Mouse (Mus musculus): ENCODE data around the gene Hist1h1a. TPM values are rescaled to one million over a fixed set of nuclear protein-coding genes. Genes with fewer than 3 reads are reported as not detected.

Hist1h1a gene
- total RNA-seq (2012; rRNA removed) (1,163 and 1,722 TPM in 2 replicates), total RNA-seq (2014; rRNA removed) (22.2 and 30.9 TPM in 2 replicates), polyA plus RNA-seq (2012; ENCODE audit: insufficient read length, low read depth) (1.7 and 2.4 TPM in 2 replicates)

- Histone ChIP-seq H3K79me2 (replicated peaks; ENCODE audit: control insufficient read depth, extremely low read depth, insufficient read depth, poor library complexity, severe bottlenecking) (no peaks in the 10 kb centered on the region), H3K4me2 (ENCODE audit: insufficient read depth, low read depth, poor library complexity, severe bottlenecking) (peak within 1 kb of the TSS; percentile 98), H3K9ac (ENCODE audit: insufficient read depth, low read depth) (peak within 1 kb of the TSS; percentile 99), H3K4me3 (replicated peaks in 1 of 3; ENCODE audit: low read depth in 2 of 3, low read length in 2 of 3, poor library complexity in 1 of 3) (peak within 1 kb of the TSS; percentile 6 to 59 (median 47)), H3K4me1 (ENCODE audit: control insufficient read depth in 1 of 2, insufficient read depth in 2 of 2) (peaks cover 3 to 31% of the 10 kb centered on the region in 2 experiments; a peak in 3 of 4 replicates), H3K27ac (ENCODE audit: insufficient read depth, low read depth) (peak within 1 kb of the TSS; percentile 88), H3K27me3 (replicated peaks) (no peaks in the 10 kb centered on the region), H3K9me3 (replicated peaks; ENCODE audit: low read length) (no peaks in the 10 kb centered on the region), H3K36me3 (replicated peaks in 1 of 2; ENCODE audit: control insufficient read depth in 1 of 2, insufficient read depth in 1 of 2, low read length in 1 of 2) (no peaks in the 10 kb centered on the region)
- dilution Hi-C loops (cut with MboI; ENCODE audit: extremely low pct_ligation_motif_present, extremely low pct_unique_long_range_greater_than_20kb, low sequenced_read_pairs) (no loop called here), in situ Hi-C loops (cut with MboI; ENCODE audit: low pct_ligation_motif_present, low pct_unique_long_range_greater_than_20kb, low sequenced_read_pairs) (loop anchor here (25.0 kb wide), 1 partner anchor 1726 kb away; the partner anchor contains the start of genes Hist1h2ag, Hist1h2ah, Hist1h2bj and Hist1h2bk)
- DNase-seq (ENCODE audit: extremely low read depth): peak; percentile 95
- no peak for TF ChIP-seq KAT2A (IDR thresholded peaks at IDR 0.05; ENCODE audit: insufficient replicate concordance, low read length)
- no peak for TF ChIP-seq MAFK (IDR thresholded peaks at IDR 0.05; ENCODE audit: insufficient replicate concordance, low read length)
- TF ChIP-seq RAD21 (IDR thresholded peaks at IDR 0.05; ENCODE audit: low read depth, low read length): no peak
- peak; percentile 100 for TF ChIP-seq ZMIZ1 (IDR thresholded peaks at IDR 0.05; ENCODE audit: low read depth, low read length)
- no peak for TF ChIP-seq ZNF384 (IDR thresholded peaks at IDR 0.05; ENCODE audit: low read depth, low read length)
- no peak for TF ChIP-seq JUN (IDR thresholded peaks at IDR 0.05; ENCODE audit: insufficient read depth, low read depth, low read length)
- TF ChIP-seq ZKSCAN1 (IDR thresholded peaks at IDR 0.05; ENCODE audit: borderline replicate concordance, low read depth, low read length): no peak
- TF ChIP-seq POLR2AphosphoS2 (IDR thresholded peaks at IDR 0.05; ENCODE audit: low read depth, low read length): peak; percentile 92
- no peak for TF ChIP-seq SMC3 (IDR thresholded peaks at IDR 0.05; ENCODE audit: low read depth, low read length)
- no peak for TF ChIP-seq JUND (conservative IDR thresholded peaks at IDR 0.05; ENCODE audit: low read depth, low read length)
- TF ChIP-seq MXI1 (IDR thresholded peaks at IDR 0.05; ENCODE audit: low read depth, low read length): peak; percentile 32
- TF ChIP-seq POLR2A (IDR thresholded peaks at IDR 0.05; ENCODE audit: low read depth, low read length): peak; percentile 97
- no peak for TF ChIP-seq GABPA (IDR thresholded peaks at IDR 0.05; ENCODE audit: insufficient replicate concordance, low read depth, low read length)
- TF ChIP-seq MAZ (IDR thresholded peaks at IDR 0.05; ENCODE audit: low read depth, low read length): 0 out of 2 replicates have a peak, but pooled peaks have one; percentile 24
- TF ChIP-seq NELFE (IDR thresholded peaks at IDR 0.05; ENCODE audit: low read depth, low read length): peak; percentile 100
- TF ChIP-seq MEF2A (IDR thresholded peaks at IDR 0.05; ENCODE audit: borderline replicate concordance, low read depth, low read length): 0 out of 2 replicates have a peak, but pooled peaks have one; percentile 58
- TF ChIP-seq IRF4 (IDR thresholded peaks at IDR 0.05; ENCODE audit: low read depth, low read length): peak; percentile 5; the same call in 1 of the 2 replicates
- TF ChIP-seq MAX (IDR thresholded peaks at IDR 0.05; ENCODE audit: low read length): 0 out of 2 replicates have a peak, but pooled peaks have one; percentile 8
- TF ChIP-seq CHD1 (IDR thresholded peaks at IDR 0.05; ENCODE audit: low read depth, low read length): no peak; the same call in 1 of the 2 replicates
- no peak for TF ChIP-seq ELF1 (IDR thresholded peaks at IDR 0.05; ENCODE audit: low read depth, low read length)
- TF ChIP-seq TCF12 (IDR thresholded peaks at IDR 0.05; ENCODE audit: low read depth, low read length): peak; percentile 86
- TF ChIP-seq NRF1 (IDR thresholded peaks at IDR 0.05; ENCODE audit: low read depth, low read length): 0 out of 2 replicates have a peak, but pooled peaks have one; percentile 4
- peak; percentile 23; the same call in 1 of the 2 replicates for TF ChIP-seq RCOR1 (conservative IDR thresholded peaks at IDR 0.05; ENCODE audit: low read depth, low read length)
- peak; percentile 98 for TF ChIP-seq UBTF (IDR thresholded peaks at IDR 0.05; ENCODE audit: low read depth, low read length)
- TF ChIP-seq SIN3A (IDR thresholded peaks at IDR 0.05; ENCODE audit: low read length): peak; percentile 79
- no peak for TF ChIP-seq ETS1 (conservative IDR thresholded peaks at IDR 0.05; ENCODE audit: low read depth, low read length)
- no peak for TF ChIP-seq CTCF (conservative IDR thresholded peaks at IDR 0.05 in 1 of 2, IDR thresholded peaks at IDR 0.05 in 1 of 2; ENCODE audit: low read depth in 2 of 2, low read length in 2 of 2)
- peak; percentile 72 for TF ChIP-seq HCFC1 (IDR thresholded peaks at IDR 0.05; ENCODE audit: low read depth, low read length)
- peak; percentile 99 for TF ChIP-seq TBP (conservative IDR thresholded peaks at IDR 0.05; ENCODE audit: low read depth, low read length)
- TF ChIP-seq EP300 (IDR thresholded peaks at IDR 0.05; ENCODE audit: low read length): no peak
- peak; percentile 58; the same call in 1 of the 2 replicates for TF ChIP-seq USF2 (conservative IDR thresholded peaks at IDR 0.05; ENCODE audit: low read depth, low read length)
- 0 out of 2 replicates have a peak, but pooled peaks have one; percentile 3 for TF ChIP-seq MYC (IDR thresholded peaks at IDR 0.05; ENCODE audit: low read depth, low read length)
- no peak for TF ChIP-seq BHLHE40 (IDR thresholded peaks at IDR 0.05; ENCODE audit: low read depth, low read length)
- TF ChIP-seq USF1 (IDR thresholded peaks at IDR 0.05; ENCODE audit: low read depth, low read length): no peak
- no peak for TF ChIP-seq CHD2 (IDR thresholded peaks at IDR 0.05; ENCODE audit: low read length)
- no peak for TF ChIP-seq PAX5 (IDR thresholded peaks at IDR 0.05; ENCODE audit: low read length)
- no peak for TF ChIP-seq E2F4 (IDR thresholded peaks at IDR 0.05; ENCODE audit: insufficient replicate concordance, low read depth, low read length)
- TF ChIP-seq ZC3H11A (IDR thresholded peaks at IDR 0.05; ENCODE audit: low read depth, low read length): no peak
Measured at GRCm38 (mm10) chr13:23763586-23764323, at the start of gene Hist1h1a. Hist1h1a (plus strand) TSS chr13:23763666.

Data from CH12.LX (cell line).